Mouse (Mus musculus) CD4-positive, CD25-positive, alpha-beta regulatory T cell, adult 4 months (primary cell): Measurements from ENCODE around the gene Gps2. TPM values are rescaled to one million over a fixed set of nuclear protein-coding genes. Genes with fewer than 3 reads are reported as not detected.

ENCODE experiments used
- ATAC-seq: one replicate; pipeline ENCODE4 v1.8.0; 2017
- polyA plus RNA-seq, 2 experiments: library from polyadenylated mRNA; unstranded; fragments of 100-300 nt; shearing (Covaris generic); gene quantifications; one replicate each; pipeline ENCODE4 v1.2.1; 2017

The Gps2 gene
- polyA plus RNA-seq, 2 experiments from 2014 or later = 120 to 134 TPM

- no peak for ATAC-seq
These were observed 26.6 kb upstream of the Gps2 start for GRCm38 (mm10) chr11:69886907-69887635.

DNA sequence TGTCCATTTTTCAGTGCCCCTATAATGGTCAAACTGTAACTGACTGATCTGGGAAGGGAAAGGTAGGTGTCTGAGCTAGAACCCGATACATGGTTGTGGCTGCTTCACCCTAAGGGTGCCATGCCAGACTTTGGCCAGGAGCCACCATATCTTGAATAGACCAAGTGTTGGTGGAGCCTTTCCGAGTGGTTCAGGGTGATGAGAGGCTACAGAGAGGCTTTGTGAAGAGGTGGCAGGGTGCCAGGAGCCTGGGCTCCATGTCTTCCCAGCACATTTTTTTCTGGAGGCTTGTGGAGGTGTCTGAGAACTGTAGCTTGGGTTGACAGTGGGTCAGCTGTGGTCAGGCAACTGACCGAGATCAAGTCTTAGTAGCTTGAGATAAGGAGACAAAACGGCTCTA lies 22.2 kb upstream of the Gps2 start:
- no peak for ATAC-seq

GRCm38 (mm10) chr11:69894671-69895070 lies 19.0 kb upstream of the Gps2 start:
- ATAC-seq = peak; percentile 97

DNA sequence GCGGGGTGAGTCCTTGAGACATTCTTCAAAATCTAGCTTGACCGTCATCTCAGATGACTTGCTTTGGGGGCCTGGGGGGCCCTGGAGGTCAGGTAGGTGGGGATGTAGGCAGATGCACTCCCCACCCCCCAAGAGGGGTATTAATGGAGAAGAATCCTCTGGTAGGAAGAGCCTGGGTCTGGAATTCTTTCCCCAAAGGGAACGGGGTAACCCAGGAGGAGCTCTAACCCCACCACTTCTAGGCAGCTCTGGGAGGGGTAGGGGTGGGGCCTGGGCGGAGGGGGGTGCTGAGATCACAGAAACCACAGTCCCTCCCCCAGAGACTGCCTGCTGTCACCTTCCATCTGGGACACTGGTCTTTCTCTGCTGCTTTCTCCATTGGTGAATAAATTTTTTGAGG lies 18.4 kb upstream of the Gps2 start, which contains the start of gene Acap1:
TSS of gene Acap1 (minus strand) at position 249 of the 400 bp plus-strand sequence.
- ATAC-seq = peak; percentile 52

- ATAC-seq = no peak
These were observed 13.8 kb upstream of the Gps2 start for GRCm38 (mm10) chr11:69899870-69900269.

GRCm38 (mm10) chr11:69900471-69901405 lies 12.9 kb upstream of the Gps2 start, which contains the start of the genes 2810408A11Rik and Neurl4:
Gene 2810408A11Rik (minus strand): TSS chr11:69900987.
Gene Neurl4 (plus strand): TSS chr11:69901072.
- peak; percentile 95 for ATAC-seq

GRCm38 (mm10) chr11:69901406-69901846 lies 12.3 kb upstream of the Gps2 start:
- ATAC-seq = peak; percentile 53

GRCm38 (mm10) chr11:69901993-69902392 lies 11.7 kb upstream of the Gps2 start:
- ATAC-seq = no peak

DNA sequence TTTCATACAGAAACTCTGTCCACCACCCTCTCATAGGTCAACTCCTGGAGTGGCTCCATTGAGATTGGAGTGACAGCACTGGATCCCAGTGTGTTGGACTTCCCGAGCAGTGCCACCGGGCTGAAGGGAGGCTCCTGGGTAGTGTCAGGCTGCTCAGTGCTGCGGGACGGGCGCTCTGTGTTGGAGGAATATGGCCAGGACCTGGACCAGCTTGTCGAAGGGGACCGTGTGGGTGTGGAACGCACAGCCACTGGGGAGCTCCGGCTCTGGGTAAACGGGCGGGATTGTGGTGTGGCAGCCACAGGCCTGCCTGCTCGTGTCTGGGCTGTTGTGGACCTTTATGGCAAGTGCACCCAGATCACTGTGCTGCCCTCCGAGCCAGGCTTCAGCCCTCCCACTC lies 10.7 kb upstream of the Gps2 start:
- ATAC-seq = no peak

GRCm38 (mm10) chr11:69904311-69904710 lies 9.4 kb upstream of the Gps2 start:
- ATAC-seq = no peak

GRCm38 (mm10) chr11:69908645-69909044 lies 5.0 kb upstream of the Gps2 start:
- ATAC-seq = no peak

DNA sequence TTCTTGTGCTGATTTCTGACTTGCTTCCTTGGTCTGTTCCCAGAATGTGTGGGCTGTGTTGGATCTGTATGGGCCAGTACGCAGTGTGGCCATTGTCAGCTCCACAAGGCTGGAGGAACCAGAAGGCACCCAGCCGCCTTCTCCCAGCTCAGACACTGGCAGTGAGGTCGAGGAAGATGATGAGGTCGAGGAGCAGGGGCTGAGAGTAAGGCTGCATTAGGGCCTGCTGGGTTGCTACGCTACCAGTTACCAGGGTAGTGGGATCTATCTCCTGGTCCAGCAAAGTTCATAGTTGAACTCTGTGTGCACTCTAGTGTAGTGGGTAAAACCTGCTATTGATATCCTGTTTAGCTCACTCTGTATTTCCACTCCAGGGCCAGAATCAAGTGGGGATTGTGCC lies 4.5 kb upstream of the Gps2 start:
- ATAC-seq = no peak

GRCm38 (mm10) chr11:69910177-69910576 lies 3.5 kb upstream of the Gps2 start:
- ATAC-seq = no peak

- ATAC-seq = no peak
These were observed 2.7 kb upstream of the Gps2 start for GRCm38 (mm10) chr11:69910781-69911560.

DNA sequence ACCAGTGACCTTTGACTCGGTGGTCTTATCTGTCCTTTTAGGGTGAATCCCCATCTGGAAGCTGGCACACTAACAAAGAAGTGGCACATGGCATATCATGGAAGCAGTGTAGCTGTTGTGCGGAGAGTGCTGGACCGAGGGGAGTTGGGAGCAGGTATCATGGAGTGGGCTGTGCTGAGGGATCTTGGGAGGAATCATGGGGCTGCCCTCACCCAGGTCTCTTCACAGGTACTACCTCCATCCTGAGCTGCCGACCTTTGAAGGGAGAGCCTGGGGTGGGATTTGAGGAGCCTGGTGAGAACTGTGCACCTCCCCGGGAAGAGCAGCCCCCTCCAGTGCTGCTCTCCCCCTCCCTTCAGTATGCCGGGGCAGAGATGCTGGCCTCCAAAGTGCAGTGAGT lies 2.0 kb upstream of the Gps2 start:
- ATAC-seq = no peak

DNA sequence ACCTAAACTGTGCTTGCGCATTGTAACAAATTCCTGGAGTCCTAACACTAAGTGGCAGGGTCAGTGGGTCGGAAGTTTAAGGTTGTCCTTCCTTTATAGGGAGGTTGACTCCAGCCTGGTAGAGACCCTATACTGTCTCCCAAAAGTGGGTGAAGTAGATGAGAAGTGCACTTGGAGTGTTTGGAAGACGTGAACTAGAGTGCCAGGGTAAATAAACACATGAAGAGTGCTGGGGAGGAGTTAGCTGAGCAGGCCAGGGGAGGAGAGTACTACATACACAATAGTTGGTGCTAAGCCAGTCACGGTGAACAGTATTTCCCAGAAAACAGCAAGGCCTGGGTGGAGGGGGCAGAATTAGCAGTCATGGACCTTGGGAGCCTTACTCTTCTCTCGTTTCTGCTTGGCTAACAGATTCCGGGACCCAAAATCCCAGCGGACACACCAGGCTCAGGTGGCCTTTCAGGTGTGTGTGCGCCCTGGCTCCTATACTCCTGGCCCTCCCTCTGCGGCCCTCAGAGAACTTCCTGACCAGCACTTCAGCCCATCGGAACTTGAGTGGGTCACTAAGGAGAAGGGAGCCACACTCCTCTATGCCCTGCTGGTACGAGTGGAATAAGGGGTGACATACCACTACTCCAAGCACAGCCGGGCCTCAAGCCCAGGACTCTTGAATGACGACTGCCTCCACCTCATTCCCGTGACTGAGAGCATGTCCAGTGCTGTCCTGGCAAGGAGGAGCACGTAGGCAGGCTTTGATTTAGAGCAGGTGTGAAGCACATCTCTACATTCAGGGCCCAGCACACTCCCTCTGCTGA lies 765 bp upstream of the Gps2 start:
- ATAC-seq = no peak

- ATAC-seq = no peak
These were observed 680 bp downstream of the Gps2 start for GRCm38 (mm10) chr11:69914372-69914764.

GRCm38 (mm10) chr11:69914917-69915430 lies 1.3 kb downstream of the Gps2 start:
- ATAC-seq = no peak

DNA sequence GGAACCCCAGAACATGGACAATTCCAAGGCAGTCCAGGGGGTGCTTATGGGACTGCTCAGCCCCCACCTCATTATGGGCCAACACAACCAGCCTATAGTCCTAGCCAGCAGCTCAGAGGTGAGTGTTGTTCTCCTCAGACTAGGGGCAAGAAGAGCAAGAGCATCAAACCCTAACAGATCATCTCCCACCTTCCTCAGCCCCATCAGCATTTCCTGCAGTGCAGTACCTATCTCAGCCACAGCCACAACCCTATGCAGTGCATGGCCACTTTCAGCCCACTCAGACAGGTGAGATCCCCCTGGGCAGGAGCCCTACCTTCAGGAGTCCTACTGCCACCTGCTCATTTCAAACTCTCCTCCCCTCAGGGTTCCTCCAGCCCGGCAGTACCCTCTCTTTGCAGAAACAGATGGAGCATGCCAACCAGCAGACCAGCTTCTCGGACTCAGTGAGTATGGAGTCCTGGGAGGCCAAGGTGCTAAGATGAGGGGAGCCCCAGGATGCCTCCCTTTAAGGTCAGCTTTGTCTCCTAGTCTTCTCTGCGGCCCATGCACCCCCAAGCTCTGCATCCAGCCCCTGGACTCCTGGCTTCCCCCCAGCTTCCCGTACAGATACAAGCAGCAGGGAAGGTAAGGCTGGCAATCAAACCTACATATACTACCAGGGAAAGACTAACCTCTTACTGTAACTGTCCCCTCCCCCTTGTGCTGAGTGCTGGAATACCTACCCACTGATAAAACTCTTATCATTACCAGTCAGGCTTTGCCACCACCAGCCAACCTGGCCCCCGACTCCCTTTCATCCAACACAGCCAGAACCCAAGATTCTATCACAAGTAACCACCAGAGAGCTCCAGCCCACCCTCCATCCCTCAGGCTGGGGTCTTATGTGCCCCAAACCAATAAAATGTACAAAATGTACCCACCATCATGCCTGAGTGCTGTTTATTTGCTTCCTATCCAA lies 2.3 kb downstream of the Gps2 start:
- no peak for ATAC-seq
